Mouse (Mus musculus): ENCODE data around the gene Man1b1. TPM values are rescaled to one million over a fixed set of nuclear protein-coding genes. Genes with fewer than 3 reads are reported as not detected.

The Man1b1 gene
- total RNA-seq, 2 experiments from 2014 or later: 51.0 to 61.3 TPM

DNA sequence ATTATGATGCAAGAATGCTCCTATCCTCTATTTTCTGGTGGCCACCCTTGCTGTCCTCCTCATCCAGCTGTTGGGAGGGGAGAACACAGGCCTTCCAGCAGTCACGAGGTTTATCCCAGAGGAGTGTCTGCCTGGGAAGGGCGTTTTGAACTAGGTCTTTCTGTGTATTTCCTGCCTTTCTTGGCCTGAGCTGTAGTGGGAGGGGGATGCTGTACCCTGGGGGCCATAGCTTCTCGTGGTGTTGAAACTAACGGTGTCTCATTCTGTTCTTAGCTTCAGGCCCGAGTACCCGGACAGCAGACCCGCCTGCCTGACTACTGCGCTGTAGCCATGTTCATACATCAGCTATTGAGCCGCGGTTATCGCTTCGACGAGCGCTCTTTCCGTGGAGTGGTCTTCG, 68.2 kb downstream of the Man1b1 start:
- no peak for DNase-seq
- intact Hi-C loops (cut with DNase I): no loop called here

DNA sequence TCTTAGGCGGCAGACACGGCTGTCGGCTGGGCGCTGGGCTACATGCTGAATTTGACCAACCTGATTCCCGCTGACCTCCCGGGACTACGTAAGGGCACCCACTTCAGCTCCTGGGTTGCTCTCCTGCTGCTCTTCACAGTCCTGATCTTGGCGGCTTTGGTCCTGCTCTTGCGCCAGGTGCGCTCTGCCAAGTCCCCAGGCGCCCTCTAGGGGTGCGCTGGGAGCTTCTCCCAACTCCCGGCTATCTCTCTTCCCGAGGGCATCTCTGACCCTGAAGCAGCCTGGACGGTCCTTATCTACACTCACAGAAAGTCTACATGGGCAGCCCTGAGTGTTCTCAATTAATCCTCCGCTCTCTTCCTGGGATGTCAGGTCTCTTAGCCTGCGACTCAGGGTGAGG, 68.6 kb downstream of the Man1b1 start:
- intact Hi-C loops (cut with DNase I): no loop called here
- DNase-seq: peak; percentile 61

Other genes starting within 250 kb of the Man1b1 start
- gene Noxa1, start 237.2 kb upstream of the Man1b1 start, total RNA-seq (2021): not detected
- 10 to 100 TPM; 32.5 to 35.0 TPM for gene Nrarp, start 151.6 kb upstream of the Man1b1 start, total RNA-seq (2021)
- 1 to 10 TPM; 1.4 to 1.8 TPM for gene Tor4a, start 135.5 kb upstream of the Man1b1 start, total RNA-seq (2021)
- 10 to 100 TPM; 62.6 to 65.1 TPM for gene Nelfb, start 120.8 kb upstream of the Man1b1 start, total RNA-seq (2021)
- not detected for gene Stpg3, start 117.7 kb upstream of the Man1b1 start, total RNA-seq (2021)
- not detected for gene Fam166a, start 113.6 kb upstream of the Man1b1 start, total RNA-seq (2021)
- 100 to 1,000 TPM; 324 to 351 TPM for gene Tubb4b, start 107.6 kb upstream of the Man1b1 start, total RNA-seq (2021)
- gene Slc34a3, start 98.0 kb upstream of the Man1b1 start, total RNA-seq (2021): not detected
- gene Rnf224, start 95.6 kb upstream of the Man1b1 start, total RNA-seq (2021): not detected
- gene Rnf208, start 90.1 kb upstream of the Man1b1 start, total RNA-seq (2021): 100 to 1,000 TPM; 169 to 189 TPM
- not detected for gene Cysrt1, start 89.9 kb upstream of the Man1b1 start, total RNA-seq (2021)
- gene AL732309.1, start 85.5 kb upstream of the Man1b1 start, total RNA-seq (2021): 1 to 10 TPM; 2.4 to 7.7 TPM
- gene Tmem203, start 76.9 kb upstream of the Man1b1 start, total RNA-seq (2021): 10 to 100 TPM; 26.4 to 26.8 TPM
- 10 to 100 TPM; 15.4 to 16.2 TPM for gene Tprn, start 69.7 kb upstream of the Man1b1 start, total RNA-seq (2021)
- 10 to 100 TPM; 72.3 to 75.7 TPM for gene Ssna1, start 59.9 kb upstream of the Man1b1 start, total RNA-seq (2021)
- gene Anapc2, start 59.9 kb upstream of the Man1b1 start, total RNA-seq (2021): 100 to 1,000 TPM; 108 to 121 TPM
- gene Tmem210, start 44.2 kb upstream of the Man1b1 start, total RNA-seq (2021): not detected
- not detected for gene Lrrc26, start 42.4 kb upstream of the Man1b1 start, total RNA-seq (2021)
- gene Grin1, start 13.2 kb upstream of the Man1b1 start, total RNA-seq (2021): 100 to 1,000 TPM; 163 to 186 TPM
- gene Dpp7, start 24.0 kb downstream of the Man1b1 start, total RNA-seq (2021): 10 to 100 TPM; 23.0 to 27.3 TPM
- 1 to 10 TPM; 6.5 to 7.3 TPM for gene Uap1l1, start 33.3 kb downstream of the Man1b1 start, total RNA-seq (2021)
- gene Sapcd2, start 40.0 kb downstream of the Man1b1 start, total RNA-seq (2021): 10 to 100 TPM; 11.7 to 11.8 TPM
- gene Entpd2, start 63.5 kb downstream of the Man1b1 start, total RNA-seq (2021): 1 to 10 TPM; 6.8 to 7.2 TPM
- gene Npdc1, start 67.0 kb downstream of the Man1b1 start, total RNA-seq (2021): 100 to 1,000 TPM; 478 to 490 TPM
- gene Fut7, start 90.9 kb downstream of the Man1b1 start, total RNA-seq (2021): under 1 TPM in 1 of 2 experiments, not detected in 1; 0.16 TPM
- gene Abca2, start 96.4 kb downstream of the Man1b1 start, total RNA-seq (2021): 10 to 100 TPM; 78.4 to 99.2 TPM
- gene Clic3, start 124.5 kb downstream of the Man1b1 start, total RNA-seq (2021): under 1 TPM in 1 of 2 experiments, not detected in 1; 0.52 TPM
- gene Paxx, start 128.8 kb downstream of the Man1b1 start, total RNA-seq (2021): 10 to 100 TPM; 83.1 to 92.4 TPM
- 100 to 1,000 TPM; 665 to 881 TPM for gene Ptgds, start 137.7 kb downstream of the Man1b1 start, total RNA-seq (2021)
- not detected for gene Lcn12, start 161.6 kb downstream of the Man1b1 start, total RNA-seq (2021)
- gene Fbxw5, start 168.4 kb downstream of the Man1b1 start, total RNA-seq (2021): 100 to 1,000 TPM; 117 TPM
- 1 to 10 TPM in 1 of 2 experiments, under 1 TPM in 1; 0.98 to 1.3 TPM for gene C8g, start 169.4 kb downstream of the Man1b1 start, total RNA-seq (2021)
- 1 to 10 TPM; 7.5 to 8.6 TPM for gene Traf2, start 214.6 kb downstream of the Man1b1 start, total RNA-seq (2021)
- 100 to 1,000 TPM; 154 to 155 TPM for gene Edf1, start 225.5 kb downstream of the Man1b1 start, total RNA-seq (2021)
- gene Mamdc4, start 242.5 kb downstream of the Man1b1 start, total RNA-seq (2021): 1 to 10 TPM; 1.8 to 2.9 TPM
- gene Phpt1, start 242.9 kb downstream of the Man1b1 start, total RNA-seq (2021): 10 to 100 TPM; 77.1 to 79.5 TPM
- 10 to 100 TPM; 49.0 to 59.4 TPM for gene Ajm1, start 249.4 kb downstream of the Man1b1 start, total RNA-seq (2021)